Mouse (Mus musculus) erythroblast, embryonic 14.5 days (primary cell): ENCODE measurements around the gene Ppp2ca.

Source experiments
- GATA1 ChIP-seq: IDR thresholded peaks from 2 replicates; pipeline ENCODE4 v1.6.1; 2012; ENCODE audit warnings: low read length, inconsistent platforms, mixed read lengths
- TAL1 ChIP-seq: IDR thresholded peaks from 3 replicates; pipeline ENCODE4 v1.6.1; 2012; ENCODE audit warnings: low read length, inconsistent platforms, mixed read lengths

GRCm38 (mm10) chr11:52086204-52086864 is 12.1 kb upstream of the Ppp2ca start:
- no peak for TF ChIP-seq TAL1
- no peak for TF ChIP-seq GATA1
